Mouse (Mus musculus) liver, adult 2 months (tissue): ENCODE data around the gene Cdh12. TPM values are rescaled to one million over a fixed set of nuclear protein-coding genes. Genes with fewer than 3 reads are reported as not detected.

Source experiments
- DNase-seq: peaks from one replicate; pipeline ENCODE4 v3.0.0-alpha.2; 2011; ENCODE audit warnings: low read depth, low spot score; ENCODE audit errors: extremely low read depth
- H3K27ac ChIP-seq: fragments of 200-500 bp; replicated peaks from 2 replicates; pipeline ENCODE4 v1.5.1; 2012; ENCODE audit warnings: low read depth, mild to moderate bottlenecking, control low read depth, inconsistent platforms, low read length; ENCODE audit not compliant: insufficient read depth
- H3K27me3 ChIP-seq: fragments of 200-500 bp; 2 replicates; pipeline ENCODE4 v1.6.1; 2012; ENCODE audit warnings: mild to moderate bottlenecking, moderate library complexity, low read length, inconsistent platforms; ENCODE audit not compliant: control insufficient read depth, insufficient read depth
- H3K36me3 ChIP-seq: fragments of 200-500 bp; 2 replicates; pipeline ENCODE4 v1.6.1; 2012; ENCODE audit warnings: low read length, inconsistent platforms; ENCODE audit not compliant: control insufficient read depth, insufficient read depth
- H3K4me1 ChIP-seq: fragments of 200-500 bp; 2 replicates; pipeline ENCODE4 v1.6.1; 2011; ENCODE audit warnings: low read length; ENCODE audit not compliant: control insufficient read depth, insufficient read depth
- H3K4me3 ChIP-seq: fragments of 200-500 bp; 2 replicates; pipeline ENCODE4 v1.5.1; 2011; ENCODE audit warnings: low read depth, mild to moderate bottlenecking, control low read depth, low read length, moderate library complexity; ENCODE audit not compliant: insufficient read depth
- H3K79me2 ChIP-seq: fragments of 200-500 bp; 2 replicates; pipeline ENCODE4 v1.6.1; 2012; ENCODE audit warnings: inconsistent platforms, mild to moderate bottlenecking, low read length, moderate library complexity; ENCODE audit not compliant: control insufficient read depth, insufficient read depth
- H3K9ac ChIP-seq: fragments of 200-500 bp; 2 replicates; pipeline ENCODE4 v1.6.1; 2012; ENCODE audit warnings: low read depth, mild to moderate bottlenecking, control low read depth, inconsistent platforms, low read length
- CTCF ChIP-seq: fragments of 200-500 bp; IDR thresholded peaks from 2 replicates; pipeline ENCODE4 v1.5.1; 2011; ENCODE audit warnings: low read depth, low read length, control low read depth
- POLR2A ChIP-seq: fragments of 200-500 bp; IDR thresholded peaks from 2 replicates; pipeline ENCODE4 v1.6.1; 2011; ENCODE audit warnings: low read length, control low read depth; ENCODE audit not compliant: insufficient read depth; ENCODE audit errors: extremely low read depth
- WGBS: fragments of 180-500 bp; shearing (Covaris S2); methylation state at CpG from one replicate; pipeline ENCODE4 v1.1.7; 2018; 5-methylcytosine and 5-hydroxymethylcytosine counted together
- polyA plus RNA-seq: library from polyadenylated mRNA; depleted of rRNA; stranded (reverse); fragments of >200 nt; gene quantifications from 2 replicates; pipeline ENCODE4 v1.2.3, GENCODE M21; 2012; rRNA removed
- total RNA-seq: library from RNA; depleted of rRNA; stranded (reverse); fragments of >200 nt; gene quantifications from 2 replicates; pipeline ENCODE4 v1.2.3, GENCODE M21; 2014; rRNA removed

Gene Cdh12
- total RNA-seq (not detected in 2 replicates), polyA plus RNA-seq (not detected in 2 replicates)

GRCm38 (mm10) chr15:20448861-20449663 is at the start of gene Cdh12:
Cdh12 (plus strand) TSS chr15:20449265.
- Histone ChIP-seq H3K4me3 (no peak within 1 kb of the TSS), H3K4me1 (no peaks in the 10 kb centered on the region), H3K27me3 (no peaks in the 10 kb centered on the region), H3K27ac (no peak within 1 kb of the TSS), H3K79me2 (no peaks in the 10 kb centered on the region), H3K36me3 (no peaks in the 10 kb centered on the region), H3K9ac (no peak within 1 kb of the TSS)
- TF ChIP-seq CTCF (no peak), POLR2A (no peak)
- WGBS, result 15% methylated on average over 18 of the region's 18 CpGs
- no peak for DNase-seq

GRCm38 (mm10) chr15:20403596-20403995 is 45.5 kb upstream of the Cdh12 start:
- 57% methylated on average over 3 of the region's 3 CpGs for WGBS
- no peak overlapping the region for H3K27ac ChIP-seq
- H3K4me1 ChIP-seq, result no peaks in the 10 kb centered on the region
- H3K9ac ChIP-seq, result no peak overlapping the region
- H3K36me3 ChIP-seq, result no peaks in the 10 kb centered on the region
- H3K4me3 ChIP-seq, result no peak overlapping the region
- no peak for TF ChIP-seq POLR2A
- TF ChIP-seq CTCF, result no peak
- H3K27me3 ChIP-seq, result no peaks in the 10 kb centered on the region
- peak; percentile 3 for DNase-seq
- no peaks in the 10 kb centered on the region for H3K79me2 ChIP-seq

DNA sequence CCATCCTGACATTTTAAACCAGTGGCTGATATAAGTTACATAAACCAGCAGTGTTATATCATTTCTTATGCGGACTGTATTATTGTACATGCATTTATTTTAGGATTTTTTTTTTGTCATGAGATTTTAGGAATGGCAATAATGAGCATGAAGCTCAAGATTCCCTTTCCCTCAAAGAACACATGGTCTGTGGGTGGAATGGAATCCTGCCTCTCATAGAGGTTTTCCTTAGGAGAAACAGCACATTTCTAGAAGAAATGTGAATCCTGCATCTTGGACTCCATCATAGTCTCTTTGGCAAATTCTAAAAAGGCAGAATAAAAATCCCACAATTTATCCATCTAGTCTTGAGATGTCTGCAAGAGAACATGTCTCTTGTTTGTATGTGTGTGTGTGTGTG is 35.7 kb upstream of the Cdh12 start:
- Histone ChIP-seq H3K79me2 (no peaks in the 10 kb centered on the region), H3K27me3 (no peaks in the 10 kb centered on the region), H3K27ac (no peak overlapping the region), H3K4me1 (no peaks in the 10 kb centered on the region), H3K4me3 (no peak overlapping the region), H3K9ac (no peak overlapping the region), H3K36me3 (no peaks in the 10 kb centered on the region)
- DNase-seq, result no peak
- 83% methylated on average over 1 of the region's 1 CpGs for WGBS
- TF ChIP-seq CTCF (no peak), POLR2A (no peak)

DNA sequence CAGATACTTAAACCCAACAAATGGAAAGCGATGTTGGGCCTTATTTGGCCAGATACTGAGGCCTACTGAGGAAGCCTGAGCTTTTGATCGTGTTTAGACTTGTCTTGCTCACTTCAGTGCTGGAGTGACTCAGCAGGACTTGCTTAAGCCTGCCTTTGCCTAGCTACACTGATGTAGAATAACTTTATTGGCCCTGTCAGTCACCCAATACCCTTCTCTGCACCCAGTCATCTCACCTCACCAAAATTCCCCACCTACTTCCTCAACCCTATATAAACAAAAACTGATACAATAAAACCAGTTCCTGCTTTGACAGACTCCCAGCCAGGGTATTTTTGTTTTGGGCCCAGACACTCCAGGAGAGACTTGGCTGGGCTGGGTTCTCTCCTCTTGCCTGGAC is 12.7 kb upstream of the Cdh12 start:
- Histone ChIP-seq H3K27me3 (no peaks in the 10 kb centered on the region), H3K27ac (no peak overlapping the region), H3K4me1 (no peaks in the 10 kb centered on the region), H3K4me3 (no peak overlapping the region), H3K36me3 (no peaks in the 10 kb centered on the region), H3K9ac (no peak overlapping the region), H3K79me2 (no peaks in the 10 kb centered on the region)
- TF ChIP-seq POLR2A, result no peak
- DNase-seq, result no peak
- WGBS, result 51% methylated on average over 2 of the region's 2 CpGs

- H3K36me3 ChIP-seq, result no peaks in the 10 kb centered on the region
- no peak overlapping the region for H3K9ac ChIP-seq
- WGBS, result 55% methylated on average over 5 of the region's 5 CpGs
- H3K79me2 ChIP-seq, result no peaks in the 10 kb centered on the region
- DNase-seq, result no peak
- H3K4me1 ChIP-seq, result no peaks in the 10 kb centered on the region
- H3K27ac ChIP-seq, result no peak overlapping the region
- TF ChIP-seq POLR2A, result no peak
- no peak for TF ChIP-seq CTCF
- H3K4me3 ChIP-seq, result no peak overlapping the region
- H3K27me3 ChIP-seq, result no peaks in the 10 kb centered on the region
Observed at GRCm38 (mm10) chr15:20450558-20450957, 1.5 kb downstream of the Cdh12 start.

DNA sequence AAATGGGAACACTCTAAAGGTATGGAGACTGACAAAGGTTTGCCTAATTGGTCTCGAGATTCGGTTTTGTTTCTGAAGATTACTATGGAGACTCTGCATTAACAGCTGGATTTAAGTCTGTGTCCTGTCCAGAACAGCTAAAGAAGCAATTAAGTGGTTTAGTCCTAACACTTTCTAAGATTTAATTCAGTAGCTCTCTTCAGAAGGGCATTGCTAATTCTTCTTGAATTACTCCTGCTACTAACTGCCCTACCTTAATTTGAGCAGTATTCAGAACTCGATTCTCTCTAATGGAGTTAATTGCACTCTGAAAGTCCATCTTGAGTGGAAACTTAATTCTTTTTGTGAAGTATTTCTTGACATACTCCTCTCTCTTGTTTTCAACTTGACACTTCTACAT is 9.4 kb downstream of the Cdh12 start:
- no peaks in the 10 kb centered on the region for H3K4me1 ChIP-seq
- no peak overlapping the region for H3K9ac ChIP-seq
- H3K79me2 ChIP-seq, result no peaks in the 10 kb centered on the region
- TF ChIP-seq CTCF (no peak), POLR2A (no peak)
- H3K4me3 ChIP-seq, result no peak overlapping the region
- no peaks in the 10 kb centered on the region for H3K27me3 ChIP-seq
- no peak for DNase-seq
- no peaks in the 10 kb centered on the region for H3K36me3 ChIP-seq
- H3K27ac ChIP-seq, result no peak overlapping the region
- WGBS, result 83% methylated on average over 3 of the region's 3 CpGs
